Mouse (Mus musculus): Measurements from ENCODE around the gene Cacng8. TPM values are rescaled to one million over a fixed set of nuclear protein-coding genes. Genes with fewer than 3 reads are reported as not detected.

The Cacng8 gene
- total RNA-seq (2023): under 1 TPM in 1 of 2 experiments, not detected in 1; 0.26 TPM

GRCm38 (mm10) chr7:3390413-3391080 is at the start of gene Cacng8:
Gene Cacng8 (plus strand): TSS chr7:3390683.

GRCm38 (mm10) chr7:3423895-3424294 is 33.4 kb downstream of the Cacng8 start, which contains the start of gene Cacng6:
Gene Cacng6 (plus strand): TSS chr7:3424195.

Other genes with a start within 250 kb of the Cacng8 start
- gene AU018091, start 221.5 kb upstream of the Cacng8 start, total RNA-seq (2023): not detected
- 10 to 100 TPM; 39.5 to 46.9 TPM for gene Nlrp12, start 140.9 kb upstream of the Cacng8 start, total RNA-seq (2023)
- 100 to 1,000 TPM; 159 to 179 TPM for gene Myadm, start 101.6 kb upstream of the Cacng8 start, total RNA-seq (2023)
- 1 to 10 TPM; 3.0 to 5.4 TPM for gene Prkcg, start 101.5 kb upstream of the Cacng8 start, total RNA-seq (2023)
- gene Cacng7, start 57.7 kb upstream of the Cacng8 start, total RNA-seq (2023): not detected
- not detected for gene Cacng6, start 33.5 kb downstream of the Cacng8 start, total RNA-seq (2023)
- gene Tarm1, start 111.9 kb downstream of the Cacng8 start, total RNA-seq (2023): 10 to 100 TPM; 46.9 to 62.3 TPM
- not detected for gene Oscar, start 225.5 kb downstream of the Cacng8 start, total RNA-seq (2023)
- gene Ndufa3, start 226.7 kb downstream of the Cacng8 start, total RNA-seq (2023): 100 to 1,000 TPM; 323 to 351 TPM
- gene Tfpt, start 239.2 kb downstream of the Cacng8 start, total RNA-seq (2023): 10 to 100 TPM; 18.4 to 22.2 TPM
- 10 to 100 TPM; 25.9 to 35.3 TPM for gene Prpf31, start 239.3 kb downstream of the Cacng8 start, total RNA-seq (2023)